Mouse (Mus musculus) heart, postnatal 36 days (tissue): Measurements from ENCODE around the gene Ccnjl. TPM values are rescaled to one million over a fixed set of nuclear protein-coding genes. Genes with fewer than 3 reads are reported as not detected.

Source experiments
- DNase-seq, 2 experiments: peaks; one replicate each; pipeline ENCODE4 v3.0.0; 2021 to 2022
- intact Hi-C: fragments of 180-260 bp; cut with DNase I; formaldehyde crosslinking; loops from one replicate; pipeline ENCODE4 v1.15.1; 2025
- total RNA-seq, 2 experiments: library from RNA; stranded (reverse); gene quantifications; 2 replicates each; pipeline ENCODE4 v1.2.3; 2021

Ccnjl gene
- total RNA-seq, 2 experiments from 2014 or later = 1.6 to 2.5 TPM

GRCm38 (mm10) chr11:43518821-43519220 lies 9.8 kb upstream of the Ccnjl start:
- intact Hi-C loops = no loop called here
- no peak for DNase-seq

DNA sequence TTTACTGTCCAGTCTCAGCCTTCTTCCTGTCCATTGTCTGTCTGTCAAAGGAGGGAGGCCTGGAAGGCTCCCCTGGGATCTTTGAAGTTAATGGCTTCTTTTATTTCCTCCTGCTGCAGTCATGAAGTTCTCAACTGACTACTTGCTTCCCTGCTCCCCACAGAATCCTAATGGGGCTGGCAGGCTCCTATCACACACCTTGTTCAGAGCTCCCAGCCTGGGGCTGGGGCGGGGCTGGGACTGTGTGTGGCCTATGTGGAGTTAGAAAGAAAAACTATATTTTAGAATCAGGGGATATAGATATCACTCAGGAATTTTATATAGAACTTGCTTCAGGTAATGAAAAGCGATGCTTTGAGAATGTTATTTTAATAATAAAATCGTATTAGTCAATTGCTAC lies 8.1 kb upstream of the Ccnjl start:
- intact Hi-C loops = no loop called here
- no peak for DNase-seq

DNA sequence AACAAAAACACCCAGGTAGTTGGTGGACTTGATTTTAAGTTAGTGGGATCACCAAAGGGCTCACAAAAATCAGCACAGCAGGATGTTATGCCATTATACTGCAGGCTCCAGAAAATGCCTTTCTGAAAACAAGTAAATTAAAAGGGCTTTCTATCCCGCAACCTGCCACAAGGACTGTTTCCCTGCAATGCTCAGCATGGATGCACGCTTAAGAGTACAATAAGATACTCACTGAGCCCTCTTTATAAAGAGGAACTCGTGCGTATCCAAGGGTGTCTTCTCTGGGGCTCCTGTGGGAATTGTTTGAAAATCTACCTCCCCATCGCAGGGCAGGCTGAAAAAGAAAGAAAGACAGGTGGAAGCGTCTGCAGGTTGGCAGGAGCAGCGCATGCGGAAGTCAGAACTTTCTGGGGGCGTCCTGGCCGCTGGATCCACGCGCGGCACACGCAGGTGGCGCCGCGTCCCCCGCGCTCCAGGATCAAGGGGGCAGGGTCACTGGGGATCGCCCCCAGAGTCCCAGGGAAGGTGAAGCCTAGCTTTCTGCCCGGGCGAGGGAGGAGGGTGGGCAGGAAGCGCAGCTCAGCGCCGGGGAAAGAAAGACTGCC lies 404 bp upstream of the Ccnjl start:
- intact Hi-C loops = loop anchor here (2.0 to 5.0 kb wide), 2 partner anchors 39 to 59 kb away; partner anchors contain the start of gene 4933415A04Rik
- peak in 1 of 2 experiments; percentile 12 for DNase-seq

- no peak for DNase-seq
Measured at GRCm38 (mm10) chr11:43530043-43530442, 1.5 kb downstream of the Ccnjl start.

DNA sequence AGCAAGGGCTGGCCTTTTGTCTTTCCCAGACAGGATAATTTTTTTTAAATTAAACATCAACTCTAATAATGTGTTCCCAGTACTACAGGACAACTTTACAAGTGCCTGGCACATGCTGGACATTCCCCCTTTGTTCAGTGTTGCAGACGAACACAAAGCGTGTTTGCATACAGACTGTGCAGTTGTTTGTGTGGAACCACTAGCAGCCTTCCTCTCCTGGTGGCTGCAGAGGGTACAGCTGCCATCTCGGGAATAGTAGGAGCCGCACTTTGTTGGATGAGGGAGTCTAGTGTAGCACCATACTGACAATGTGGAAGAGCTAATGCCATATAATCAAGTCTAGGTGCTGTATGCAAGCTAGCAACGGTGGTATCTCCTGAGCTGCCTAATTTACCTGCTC lies 3.0 kb downstream of the Ccnjl start:
- intact Hi-C loops = no loop called here
- DNase-seq = no peak

More at GRCm38 (mm10) chr11:43530043-43530442, 1.5 kb downstream of the Ccnjl start:
- intact Hi-C loops = no loop called here

GRCm38 (mm10) chr11:43537074-43537473 lies 8.5 kb downstream of the Ccnjl start:
- no peak for DNase-seq
- intact Hi-C loops = no loop called here

GRCm38 (mm10) chr11:43539863-43540262 lies 11.3 kb downstream of the Ccnjl start:
- no peak for DNase-seq
- intact Hi-C loops = no loop called here

DNA sequence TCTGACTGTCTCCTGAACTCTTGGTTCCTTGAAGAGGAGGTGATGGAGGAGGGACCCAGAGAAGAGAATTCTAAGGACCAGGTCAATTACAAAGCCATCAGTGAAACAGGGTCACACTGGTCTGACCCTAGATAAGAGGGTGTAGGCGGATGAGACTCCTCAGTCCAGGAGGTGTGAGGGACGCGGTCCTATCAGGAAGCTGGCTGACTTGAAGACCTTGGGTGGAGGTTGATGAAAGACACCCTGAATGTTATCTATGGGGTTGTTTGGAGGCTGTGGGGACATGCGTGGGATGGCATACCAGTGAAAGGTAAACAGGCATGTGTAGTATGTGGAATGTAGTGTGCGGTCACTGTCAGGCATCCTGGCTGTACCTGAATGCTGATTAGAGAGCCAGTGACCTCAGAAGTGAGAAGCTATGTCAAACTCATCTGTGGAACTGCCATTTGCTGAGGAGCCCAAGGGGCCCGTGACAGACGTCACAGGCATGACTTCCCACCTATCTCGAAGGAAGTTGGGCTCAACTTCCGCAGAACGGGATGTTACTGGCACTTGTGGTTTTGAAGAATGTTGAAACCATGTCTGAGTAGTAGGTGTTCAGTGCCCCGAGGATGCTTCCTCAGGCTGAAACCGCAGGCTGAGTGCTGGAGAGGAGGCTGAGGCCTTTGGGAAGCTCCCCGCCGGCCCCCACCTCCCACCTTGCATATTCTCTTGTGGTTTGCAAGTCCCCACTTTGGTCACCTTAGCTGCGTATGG lies 15.3 kb downstream of the Ccnjl start:
- DNase-seq = no peak
- intact Hi-C loops = no loop called here

DNA sequence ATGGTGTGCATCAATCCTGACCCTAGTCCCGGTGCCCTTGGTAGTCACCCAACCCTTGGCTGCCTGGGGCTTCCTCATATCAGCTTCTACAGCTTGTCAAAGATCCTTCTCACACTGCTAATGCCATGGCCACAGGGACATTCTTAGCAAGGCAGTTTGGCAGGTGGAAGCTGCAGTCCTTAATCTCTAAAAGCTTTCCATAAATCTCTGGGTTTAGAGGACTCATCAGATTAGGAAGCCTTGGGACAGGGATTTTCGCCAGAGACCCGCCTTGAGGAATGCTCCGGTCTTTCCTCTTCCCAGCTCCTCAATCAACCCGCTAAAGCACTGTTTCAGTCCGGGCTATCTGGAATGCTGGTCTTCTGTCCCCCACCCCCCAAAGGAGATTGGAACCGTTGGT lies 16.2 kb downstream of the Ccnjl start:
- intact Hi-C loops = no loop called here
- DNase-seq = no peak

DNA sequence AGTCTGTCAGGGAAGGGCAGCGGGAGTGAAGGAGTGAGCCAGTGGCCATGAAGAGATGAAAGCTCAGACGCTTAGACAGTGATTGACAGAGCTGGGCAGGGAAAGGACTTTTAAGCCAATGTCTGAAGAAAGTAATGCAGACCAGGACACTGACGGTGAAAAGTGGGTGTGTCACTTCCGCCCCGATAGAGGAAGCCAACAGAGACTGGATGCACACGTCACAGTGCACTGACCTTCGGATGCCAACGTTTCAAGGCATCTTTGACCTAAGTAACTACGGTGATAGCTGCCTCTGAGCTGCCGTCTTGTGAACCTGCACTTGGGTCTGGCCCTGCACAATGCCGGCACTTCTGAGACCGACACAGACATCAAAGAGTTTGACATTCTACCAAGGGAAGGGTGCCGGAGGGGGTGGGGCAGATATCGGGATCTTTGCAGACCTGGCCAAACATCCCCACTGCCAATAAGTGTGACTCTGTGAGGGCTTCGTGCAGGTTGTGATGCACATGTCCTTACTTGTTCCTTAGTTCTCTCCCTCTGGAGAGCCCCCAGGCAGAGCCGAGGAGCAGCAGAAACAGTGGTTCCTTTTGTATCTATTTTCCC lies 17.4 kb downstream of the Ccnjl start:
- no peak for DNase-seq
- intact Hi-C loops = no loop called here

DNA sequence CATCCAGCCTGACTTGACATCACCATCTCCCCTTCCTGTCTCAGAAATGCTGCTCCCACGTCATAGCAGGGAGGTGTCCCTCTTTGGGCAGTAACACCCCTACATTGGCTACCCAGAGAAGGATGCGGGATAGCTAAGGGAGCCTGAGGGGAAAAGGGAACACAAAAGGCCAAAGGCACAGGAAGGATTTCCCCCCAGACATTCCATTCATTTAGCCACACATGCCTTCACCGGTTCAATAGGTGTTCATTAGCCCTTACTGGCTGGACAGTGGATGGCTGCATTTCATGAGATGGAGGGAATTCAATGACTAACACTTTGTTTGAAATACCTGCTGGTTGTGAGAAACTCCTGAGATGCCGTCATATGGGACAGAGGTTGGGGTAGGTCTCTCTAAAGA lies 18.1 kb downstream of the Ccnjl start:
- intact Hi-C loops = no loop called here
- DNase-seq = no peak

DNA sequence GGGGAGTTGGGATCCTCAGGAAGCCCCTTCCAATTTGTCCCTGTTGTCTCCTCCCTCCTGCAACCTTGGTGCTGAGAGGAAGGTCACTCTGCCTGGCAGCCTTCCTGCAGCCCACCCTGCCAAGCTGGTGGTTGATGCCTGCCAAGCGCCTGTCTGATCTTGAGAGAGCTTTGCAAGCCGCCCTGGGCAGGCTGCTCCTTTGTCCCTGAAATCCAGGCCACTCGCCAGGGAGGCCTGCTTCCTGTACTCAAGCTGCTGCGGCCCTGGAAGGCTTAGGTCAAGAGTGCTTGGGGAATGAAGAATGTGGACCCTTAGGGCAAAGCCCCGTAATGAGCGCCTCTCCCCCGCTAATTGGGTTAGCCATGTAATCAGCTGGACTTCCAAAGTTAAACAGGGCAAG lies 19.6 kb downstream of the Ccnjl start:
- DNase-seq = peak; percentile 62 to 69
- intact Hi-C loops = loop anchor here (2.0 kb wide), 1 partner anchor 21 kb away; no protein-coding TSS in a partner anchor

DNA sequence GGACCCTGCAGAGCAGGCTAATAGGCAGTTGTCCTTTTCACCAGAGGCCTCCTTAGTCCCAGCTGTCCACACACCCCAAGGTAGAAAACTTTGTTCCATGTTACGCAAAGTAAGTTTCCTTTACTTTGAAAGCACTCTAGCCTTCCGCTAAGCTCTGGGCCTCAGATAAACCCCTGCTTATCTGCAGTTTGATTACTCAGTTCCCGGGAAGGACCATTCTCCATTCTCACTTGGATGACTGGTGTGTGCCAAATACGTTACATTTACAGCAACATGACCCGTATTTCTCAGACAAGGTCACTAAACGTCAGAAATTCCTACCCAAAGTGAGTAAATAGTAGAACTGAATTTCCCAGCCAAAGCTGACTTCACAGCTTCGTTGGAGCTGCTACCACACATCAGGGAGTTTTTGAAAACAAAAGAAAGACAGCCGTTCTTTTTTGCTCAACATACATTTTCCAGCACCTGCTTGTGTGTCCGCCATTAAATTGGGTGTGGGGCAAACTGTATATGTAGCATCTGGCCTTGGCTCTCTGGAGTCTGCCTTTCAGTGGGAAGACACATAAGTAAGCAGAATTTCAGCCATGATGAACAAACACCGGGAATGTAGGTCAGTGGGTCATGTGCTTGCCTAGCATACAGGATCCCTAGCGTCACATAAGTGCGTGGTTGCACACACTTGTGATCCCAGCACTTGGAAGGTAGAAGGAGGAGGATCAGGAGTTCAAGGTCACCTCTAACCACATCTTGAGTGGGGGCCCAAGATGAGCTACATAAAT lies 20.3 kb downstream of the Ccnjl start:
- DNase-seq = no peak
- intact Hi-C loops = loop anchor here (2.0 kb wide), 1 partner anchor 20 kb away; no protein-coding TSS in a partner anchor

DNA sequence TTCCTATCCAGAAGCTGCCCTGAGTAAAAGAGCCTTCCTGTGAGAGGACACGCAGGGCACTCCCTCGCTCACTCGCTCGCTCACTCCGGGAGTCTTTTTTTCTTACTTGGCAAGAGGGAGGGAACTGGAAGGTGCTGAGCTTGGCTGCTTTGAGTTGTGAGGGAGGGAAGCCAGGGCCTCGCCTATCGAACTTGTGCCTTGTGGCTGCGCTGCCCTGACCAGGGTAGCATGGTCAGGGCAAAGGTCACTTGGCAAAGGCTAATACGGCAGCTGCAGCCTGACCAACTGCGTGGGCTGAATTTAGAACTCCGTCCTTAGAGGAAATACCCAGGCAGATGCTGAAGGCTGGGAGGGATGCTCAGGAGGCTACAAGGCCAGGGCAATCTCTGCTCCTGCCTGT lies 21.1 kb downstream of the Ccnjl start:
- peak; percentile 46 for DNase-seq
- intact Hi-C loops = loop anchor here (2.0 kb wide), 1 partner anchor 19 kb away; no protein-coding TSS in a partner anchor

GRCm38 (mm10) chr11:43551756-43552155 lies 23.2 kb downstream of the Ccnjl start:
- intact Hi-C loops = no loop called here
- DNase-seq = no peak

GRCm38 (mm10) chr11:43552675-43553074 lies 24.1 kb downstream of the Ccnjl start:
- no peak for DNase-seq

GRCm38 (mm10) chr11:43556538-43556937 lies 28.0 kb downstream of the Ccnjl start:
- intact Hi-C loops = loop anchor here (1.0 kb wide), 1 partner anchor 62 kb away; no protein-coding TSS in a partner anchor

More at GRCm38 (mm10) chr11:43552675-43553074, 24.1 kb downstream of the Ccnjl start:
- intact Hi-C loops = no loop called here

DNA sequence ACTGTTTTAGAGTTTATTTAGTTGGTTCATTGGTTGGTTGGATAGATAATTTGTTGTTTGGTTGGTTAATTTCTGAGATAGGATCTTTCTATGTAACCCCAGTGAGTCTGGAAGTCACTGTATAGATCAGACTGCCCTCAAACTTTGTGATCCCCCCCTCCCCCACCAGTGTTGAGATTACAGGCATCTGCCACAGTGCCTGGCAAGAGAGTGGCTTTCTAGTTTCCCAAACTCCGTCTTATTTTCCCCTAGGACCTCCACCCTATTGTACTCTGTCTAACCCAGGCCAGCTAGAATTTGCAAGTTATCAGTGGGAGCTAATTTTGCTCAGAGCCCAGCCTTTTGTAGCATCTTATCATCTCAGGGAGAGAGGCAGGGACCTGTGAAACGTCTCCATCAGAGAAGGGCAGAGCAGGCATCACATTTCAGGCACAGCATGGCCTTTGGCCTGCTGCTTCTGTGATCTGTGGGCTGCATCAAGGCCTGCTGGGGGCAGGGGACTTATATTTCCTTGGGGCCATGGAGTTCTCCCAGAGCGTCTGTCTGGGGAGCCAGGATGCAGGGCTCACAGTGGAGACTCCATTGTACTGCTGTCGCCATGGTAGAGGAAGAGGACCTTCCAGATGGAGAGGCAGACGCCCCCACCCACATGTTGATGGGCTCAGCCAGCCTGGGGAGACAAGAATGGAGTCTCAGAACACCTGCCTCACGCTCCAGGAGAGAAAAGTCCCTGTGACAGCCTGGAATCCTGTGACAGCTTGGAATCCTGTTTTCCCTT lies 31.1 kb downstream of the Ccnjl start:
- intact Hi-C loops = no loop called here
- DNase-seq = no peak

More at GRCm38 (mm10) chr11:43556538-43556937, 28.0 kb downstream of the Ccnjl start:
- DNase-seq = no peak

GRCm38 (mm10) chr11:43563654-43564244 lies 35.2 kb downstream of the Ccnjl start:
- no peak for DNase-seq
- intact Hi-C loops = no loop called here
